Mouse (Mus musculus) heart, adult 2 months (tissue): Measurements from ENCODE around the gene Gm11937.

ENCODE experiments used
- CTCF ChIP-seq: fragments of 200-600 bp; IDR thresholded peaks from 2 replicates; pipeline ENCODE4 v1.8.1; 2022; ENCODE audit warnings: antibody characterized with exemption, mild to moderate bottlenecking, moderate library complexity
- POLR2A ChIP-seq: fragments of 200-500 bp; IDR thresholded peaks from 2 replicates; pipeline ENCODE4 v1.6.1; 2011; ENCODE audit warnings: mild to moderate bottlenecking, low read depth, low read length, control low read depth; ENCODE audit not compliant: insufficient read depth

- TF ChIP-seq POLR2A (no peak), CTCF (no peak)
These were observed 19.0 kb downstream of the Gm11937 start, which contains the start of gene Krtap1-3 for GRCm38 (mm10) chr11:99590981-99591380.
